ENCODE assay signal across 12 mouse cellular contexts in the genomic region with DNA sequence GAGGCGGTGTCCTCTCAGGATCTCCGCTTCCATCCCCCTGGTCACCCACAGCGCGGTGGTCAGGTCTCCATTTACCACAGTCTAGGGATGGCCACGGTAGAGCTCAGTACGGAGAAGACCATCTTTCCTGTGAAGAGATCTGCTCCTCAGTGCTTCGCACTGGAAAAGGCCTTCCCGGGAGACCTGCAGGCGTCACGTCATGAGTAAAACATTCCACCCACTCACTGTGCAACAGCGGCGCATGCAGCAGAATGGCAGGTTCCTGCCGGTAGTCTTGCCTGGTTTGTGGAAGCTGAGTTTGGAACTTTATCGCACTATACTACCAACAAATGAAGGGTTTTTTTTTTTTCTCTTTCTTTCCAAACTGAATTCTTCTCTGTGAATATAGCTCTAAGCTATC.
DNase-seq lines count a peak whose midpoint lies in the region; ATAC-seq and TF ChIP-seq lines count a peak whose summit lies in the region.
"Had no signal": no experiment of that assay in that cellular context is flagged by ENCODE, and none has a peak within 500 bp of the region (broad histone marks: within the 10 kb centered on the region; RNA-seq: fewer than 3 reads in every experiment).

No protein-coding gene starts in this region.

- no peak overlapping the region for H3K4me3 ChIP-seq in heart, postnatal 0 days (ENCODE audit: low read depth, low read length)
- H3K4me3 ChIP-seq in forebrain, embryonic 16.5 days (replicated peaks; ENCODE audit: low read length): no peak overlapping the region
- H3K4me3 ChIP-seq: erythroblast, embryonic 14.5 days had no signal

- no peak for TF ChIP-seq CTCF in heart, postnatal 0 days (IDR thresholded peaks at IDR 0.05; ENCODE audit: low read depth)

- no peaks in the 10 kb centered on the region for H3K27me3 ChIP-seq in heart, postnatal 0 days (ENCODE audit: control insufficient read depth, insufficient read depth, low read length)
- no peaks in the 10 kb centered on the region for H3K27me3 ChIP-seq in forebrain, embryonic 16.5 days (replicated peaks; ENCODE audit: control insufficient read depth, insufficient read depth, low read length)

- WGBS in heart, postnatal 0 days: 48% methylated on average over 14 of the region's 14 CpGs
- 83% methylated on average over 14 of the region's 14 CpGs for WGBS in forebrain, embryonic 16.5 days

- peak; percentile 97 for ATAC-seq in frontal cortex, adult (ENCODE audit: low TSS enrichment)
- ATAC-seq in heart, postnatal 0 days (ENCODE audit: insufficient read depth, low read depth): no peak
- no peak for ATAC-seq in forebrain, embryonic 16.5 days
- ATAC-seq: inflammation-experienced regulatory T-cells, adult 6 months had no signal

- no peaks in the 10 kb centered on the region for H3K36me3 ChIP-seq in heart, postnatal 0 days (replicated peaks; ENCODE audit: control insufficient read depth, insufficient read depth, low read length)
- no peaks in the 10 kb centered on the region for H3K36me3 ChIP-seq in forebrain, embryonic 16.5 days (ENCODE audit: control insufficient read depth, insufficient read depth)

- peaks cover 9% of the 10 kb centered on the region for H3K4me1 ChIP-seq in heart, postnatal 0 days (ENCODE audit: control insufficient read depth, insufficient read depth)
- no peaks in the 10 kb centered on the region for H3K4me1 ChIP-seq in forebrain, embryonic 16.5 days (replicated peaks; ENCODE audit: control insufficient read depth, insufficient read depth, low read length)

- peak overlapping the region; percentile 35 for H3K4me2 ChIP-seq in heart, postnatal 0 days (ENCODE audit: low read depth, low read length)
- no peak overlapping the region for H3K4me2 ChIP-seq in forebrain, embryonic 16.5 days (ENCODE audit: low read length)

- DNase-seq in layer of hippocampus, adult 8-10 months (ENCODE audit: low spot score in 2 of 2): peak; percentile 8 to 9
- no peak for DNase-seq in layer of hippocampus, postnatal 25 days (ENCODE audit: extremely low spot score in 1 of 2, low spot score in 1 of 2)
- peak; percentile 28 for DNase-seq in heart, postnatal 0 days (ENCODE audit: low spot score)
- peak; percentile 60 to 64 for DNase-seq in right cerebral cortex, adult 2 months (ENCODE audit: low spot score in 2 of 2)
- DNase-seq in gastrocnemius, postnatal 14 days: no peak
- DNase-seq: cerebellum, postnatal 36 days; gastrocnemius, postnatal 25 days; lung, postnatal 10 days had no signal

- no peak overlapping the region for H3K27ac ChIP-seq in heart, postnatal 0 days (ENCODE audit: low read depth)
- no peak overlapping the region for H3K27ac ChIP-seq in forebrain, embryonic 16.5 days (ENCODE audit: low read length)

- H3K9ac ChIP-seq in heart, postnatal 0 days (replicated peaks; ENCODE audit: low read depth, low read length): no peak overlapping the region
- H3K9ac ChIP-seq in forebrain, embryonic 16.5 days (replicated peaks; ENCODE audit: low read depth, low read length): no peak overlapping the region

- no peak for TF ChIP-seq EP300 in heart, postnatal 0 days (IDR thresholded peaks at IDR 0.05; ENCODE audit: low read depth)

- intact Hi-C loops in gastrocnemius, postnatal 14 days (cut with DNase I; ENCODE audit: low total_unique reads): no loop called here

- H3K9me3 ChIP-seq in heart, postnatal 0 days (replicated peaks; ENCODE audit: control insufficient read depth, low read length): peaks cover 7% of the 10 kb centered on the region; the same call in 1 of the 2 replicates
- no peaks in the 10 kb centered on the region for H3K9me3 ChIP-seq in forebrain, embryonic 16.5 days (ENCODE audit: control insufficient read depth, low read length)

Comparison
In these comparisons a context has a peak if more than half of its experiments do, and no peak if none do; other contexts are left out.
1. DNase-seq: peak in layer of hippocampus, adult 8-10 months (2 of 2), heart, postnatal 0 days (single experiment) and right cerebral cortex, adult 2 months (2 of 2); none in layer of hippocampus, postnatal 25 days (0 of 2) and gastrocnemius, postnatal 14 days (single experiment).